Mouse (Mus musculus): ENCODE measurements at regions not wholly inside any gene's neighbourhood (a gene's known extent, or its start where the extent isn't known, plus 50 kb on each side); places are given as distances from the start of the nearest gene placed in this dataset.

- DNase-seq (ENCODE audit: low spot score in 2 of 2) = no peak
Measured at GRCm38 (mm10) chr2:78972288-78973117, 104.6 kb downstream of the Ube2e3 start.

DNA sequence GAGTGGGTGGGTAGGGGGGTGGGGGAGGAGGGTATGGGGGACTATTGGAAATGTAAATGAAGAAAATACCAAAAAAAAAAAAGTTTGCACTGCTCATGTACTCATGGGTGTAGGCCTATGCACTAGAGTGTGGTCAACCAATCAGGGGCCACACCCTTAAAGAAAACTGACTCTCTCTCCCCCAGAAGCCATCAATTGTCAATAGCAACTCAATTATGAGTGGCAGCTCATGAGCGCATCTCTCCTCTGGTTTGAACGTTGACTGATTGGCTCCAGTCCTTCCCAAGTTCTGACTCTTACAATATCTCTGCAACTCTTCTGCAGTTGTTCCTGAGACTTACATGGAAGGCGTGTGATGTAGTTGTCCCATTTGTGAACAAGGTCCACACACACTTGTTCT lies 105.9 kb downstream of the Ube2e3 start:
- no peak for DNase-seq (ENCODE audit: low spot score in 2 of 2)

DNA sequence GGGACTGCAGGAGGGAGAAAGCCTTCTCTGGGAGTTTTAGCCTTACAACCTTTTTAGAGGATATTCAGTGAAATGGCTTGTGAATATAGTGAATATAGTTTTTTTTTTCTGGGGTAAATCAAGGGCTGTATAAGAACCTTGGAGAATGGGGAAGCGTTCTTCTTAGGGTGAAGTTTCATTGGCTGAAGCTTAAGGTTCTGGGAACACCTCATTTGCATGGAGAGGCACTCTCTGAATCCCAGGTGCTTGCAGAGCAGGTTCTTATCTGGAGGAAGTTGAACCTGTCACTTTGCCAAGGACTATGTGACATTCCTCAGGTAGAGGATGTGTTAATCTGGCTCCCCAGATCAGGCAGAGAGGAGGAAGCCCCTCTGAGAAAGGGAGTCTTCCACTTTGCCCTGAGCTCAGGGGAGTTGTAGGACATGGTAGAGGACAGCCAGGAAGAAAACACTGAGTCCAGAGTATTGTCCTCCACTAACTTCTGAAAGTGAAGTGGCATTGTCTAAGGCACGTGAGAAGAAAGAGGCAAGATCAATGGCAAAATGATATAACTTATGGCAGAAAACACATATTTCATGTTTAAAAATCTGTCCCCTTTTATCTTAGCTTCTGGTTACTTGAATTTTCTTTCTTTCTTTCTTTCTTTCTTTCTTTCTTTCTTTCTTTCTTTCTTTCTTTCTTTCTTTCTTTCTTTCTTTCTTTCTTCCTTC lies 106.9 kb downstream of the Ube2e3 start:
- DNase-seq (ENCODE audit: low spot score in 2 of 2) = no peak

DNA sequence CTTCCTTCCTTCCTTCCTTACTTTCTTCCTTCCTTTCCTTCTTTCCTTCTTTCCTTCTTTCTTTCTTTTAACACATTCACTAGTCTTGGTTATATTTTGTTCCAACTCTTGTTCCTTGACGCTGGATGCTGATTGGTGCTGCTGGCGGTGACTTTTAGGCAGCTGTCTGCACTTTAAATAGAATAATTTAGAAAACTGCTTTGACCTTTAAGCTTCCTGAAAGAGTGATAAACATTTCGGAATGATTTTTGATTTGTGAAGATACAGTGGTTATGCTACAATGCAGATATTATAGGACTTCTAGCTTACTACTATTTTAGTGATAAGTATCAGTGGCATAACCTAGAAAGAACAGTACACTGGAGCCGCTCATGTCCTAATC lies 107.5 kb downstream of the Ube2e3 start:
- DNase-seq (ENCODE audit: low spot score in 2 of 2) = no peak

- no peak for DNase-seq (ENCODE audit: low spot score in 2 of 2)
Measured at GRCm38 (mm10) chr2:78976084-78976483, 108.2 kb downstream of the Ube2e3 start.

GRCm38 (mm10) chr2:78977632-78978397 lies 109.9 kb downstream of the Ube2e3 start:
- no peak for DNase-seq (ENCODE audit: low spot score in 2 of 2)

DNA sequence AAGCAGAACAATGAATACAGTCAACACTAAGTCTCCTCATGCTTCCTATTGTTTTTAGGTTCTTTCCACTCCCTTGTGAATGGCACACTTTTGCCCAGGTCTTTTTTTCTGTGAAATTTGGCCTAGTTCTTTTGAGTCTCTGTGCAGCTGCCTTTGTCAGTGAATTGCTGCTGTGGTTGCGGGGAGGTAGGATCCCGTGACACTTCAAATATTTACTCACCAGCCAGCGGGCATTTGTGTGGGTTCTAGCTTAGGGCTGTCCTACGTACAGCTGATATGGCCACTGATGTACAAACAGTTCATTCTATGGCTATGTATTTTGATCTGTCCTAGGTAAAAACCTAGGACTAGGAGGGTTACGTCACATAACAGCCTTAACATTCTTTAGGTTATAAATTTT lies 112.1 kb downstream of the Ube2e3 start:
- no peak for DNase-seq (ENCODE audit: low spot score in 2 of 2)

DNA sequence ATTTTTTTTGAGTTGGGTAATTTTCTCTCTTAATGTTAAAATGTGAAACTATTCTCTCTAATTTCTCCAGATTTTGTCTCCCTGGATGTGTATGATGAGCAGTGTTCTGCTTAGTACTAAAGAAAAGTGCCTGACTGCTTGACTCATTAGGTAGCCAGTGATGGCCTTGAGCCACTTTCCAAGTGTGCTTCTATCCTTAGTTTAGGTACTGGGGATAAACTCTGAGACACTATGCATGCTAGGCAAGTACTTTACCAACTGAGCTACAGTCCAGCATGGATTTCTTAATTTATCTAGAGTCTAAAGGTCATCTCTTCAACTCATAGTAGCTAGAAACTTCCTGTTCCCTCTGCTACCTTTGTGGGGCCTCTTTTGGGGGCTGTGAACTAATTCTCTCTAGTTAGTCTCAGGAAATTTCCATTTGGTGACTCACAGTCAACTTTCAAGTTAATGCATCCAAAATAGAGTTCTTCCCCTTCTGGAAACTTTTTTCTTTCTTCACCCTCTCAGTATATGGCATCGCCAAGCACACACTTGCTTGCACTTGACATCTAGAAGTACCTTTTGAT lies 112.8 kb downstream of the Ube2e3 start:
- DNase-seq (ENCODE audit: low spot score in 2 of 2) = no peak

DNA sequence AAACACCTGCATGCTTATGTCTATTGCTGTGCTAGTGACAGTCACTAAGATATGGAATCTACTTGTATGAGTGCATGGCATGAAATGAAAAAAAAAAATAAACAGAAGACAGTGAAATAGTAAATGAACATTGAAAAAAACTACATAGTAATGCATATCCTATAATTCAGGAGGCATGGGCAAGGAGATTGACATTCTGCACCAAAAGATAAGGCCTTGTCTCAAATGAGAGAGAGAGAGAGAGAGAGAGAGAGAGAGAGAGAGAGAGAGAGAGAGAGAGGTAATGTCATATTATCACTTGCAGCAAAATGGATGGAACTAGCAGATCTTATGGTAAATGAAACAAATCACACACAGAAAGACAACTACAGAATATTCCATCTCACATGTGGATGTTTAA lies 115.4 kb downstream of the Ube2e3 start:
- no peak for DNase-seq (ENCODE audit: low spot score in 2 of 2)

DNA sequence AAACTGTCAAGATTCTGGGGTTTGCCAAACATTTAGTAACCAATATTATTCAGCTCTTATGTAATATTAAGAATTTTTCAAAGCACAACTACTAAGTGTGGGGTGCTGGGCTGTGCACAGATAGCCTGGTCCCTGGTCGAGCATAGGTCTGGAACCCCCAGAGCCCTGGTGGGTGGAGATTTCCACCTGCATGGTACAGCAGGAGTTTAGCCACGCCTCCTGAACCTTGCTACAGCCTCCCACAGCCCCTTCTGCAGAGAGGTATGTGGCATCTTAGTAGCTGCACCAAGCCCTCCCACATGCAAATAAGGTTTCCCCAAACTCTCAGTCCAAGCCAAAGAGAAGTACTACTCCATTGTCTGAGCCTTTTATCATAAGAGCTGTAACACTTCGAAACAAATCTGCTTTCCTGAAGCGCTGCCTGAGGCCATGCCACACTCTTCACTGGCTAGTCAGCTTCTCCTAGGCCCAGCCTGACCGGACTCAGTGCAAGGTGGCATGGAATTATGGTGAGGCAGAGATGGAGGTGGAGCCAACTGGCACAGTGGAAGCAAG lies 116.1 kb downstream of the Ube2e3 start:
- DNase-seq (ENCODE audit: low spot score in 2 of 2) = no peak

DNA sequence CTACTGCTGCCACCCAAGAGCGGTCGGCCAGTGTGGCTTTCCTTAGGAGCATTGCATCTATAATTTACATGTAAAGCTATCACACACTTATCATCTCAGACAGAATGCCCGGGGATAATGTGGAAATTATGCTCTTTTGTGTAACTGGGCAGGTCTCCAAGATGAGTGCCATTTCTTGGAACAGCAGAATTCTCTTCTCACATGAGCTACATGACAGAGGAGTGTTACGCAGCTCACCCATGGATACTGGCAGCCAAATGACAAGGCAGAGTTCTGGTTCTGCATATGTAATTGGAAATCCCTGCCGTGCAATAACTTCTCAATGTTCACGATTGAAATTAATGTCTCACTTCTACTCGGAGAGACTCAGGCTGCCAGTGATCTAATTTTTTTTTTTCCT lies 119.1 kb downstream of the Ube2e3 start:
- DNase-seq (ENCODE audit: low spot score in 2 of 2) = no peak

GRCm38 (mm10) chr2:78987388-78987787 lies 119.5 kb downstream of the Ube2e3 start:
- no peak for DNase-seq (ENCODE audit: low spot score in 2 of 2)

- DNase-seq (ENCODE audit: low spot score in 2 of 2) = no peak
Measured at GRCm38 (mm10) chr2:78988224-78988623, 120.3 kb downstream of the Ube2e3 start.

DNA sequence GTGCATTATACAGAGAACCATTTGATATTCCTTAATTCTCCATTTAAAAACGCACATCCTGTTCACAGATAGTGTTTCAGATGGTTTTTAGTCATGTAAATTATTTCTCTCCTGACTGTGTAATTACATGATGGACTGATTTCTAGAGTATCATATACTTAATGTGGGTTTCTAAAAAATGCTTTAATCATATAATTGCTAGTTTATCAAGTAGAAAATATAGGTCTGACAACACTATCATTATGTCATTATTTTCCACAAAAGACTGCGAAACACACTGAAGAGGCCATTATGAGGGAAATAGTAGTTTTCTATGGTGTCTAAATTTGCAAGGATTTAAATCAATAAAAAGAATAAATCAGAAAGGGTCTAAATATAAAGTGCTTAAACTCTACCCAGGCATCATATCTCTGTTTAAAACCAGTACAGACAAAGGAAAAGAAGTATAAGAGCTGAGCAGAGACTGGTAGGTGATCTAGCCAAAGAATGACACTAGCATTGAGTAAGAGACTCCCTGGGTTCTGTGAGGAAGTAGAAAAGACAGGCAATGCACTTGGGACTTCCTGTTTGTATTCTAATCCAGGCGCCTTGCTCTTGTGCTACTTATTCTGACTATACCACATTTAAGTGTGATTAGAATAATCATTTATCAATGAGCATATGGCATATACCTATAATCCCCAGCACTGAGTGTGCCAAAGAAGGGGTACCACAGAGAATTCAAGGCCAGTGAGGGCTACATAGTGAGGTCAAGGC lies 127.1 kb downstream of the Ube2e3 start:
- no peak for DNase-seq (ENCODE audit: low spot score in 2 of 2)

DNA sequence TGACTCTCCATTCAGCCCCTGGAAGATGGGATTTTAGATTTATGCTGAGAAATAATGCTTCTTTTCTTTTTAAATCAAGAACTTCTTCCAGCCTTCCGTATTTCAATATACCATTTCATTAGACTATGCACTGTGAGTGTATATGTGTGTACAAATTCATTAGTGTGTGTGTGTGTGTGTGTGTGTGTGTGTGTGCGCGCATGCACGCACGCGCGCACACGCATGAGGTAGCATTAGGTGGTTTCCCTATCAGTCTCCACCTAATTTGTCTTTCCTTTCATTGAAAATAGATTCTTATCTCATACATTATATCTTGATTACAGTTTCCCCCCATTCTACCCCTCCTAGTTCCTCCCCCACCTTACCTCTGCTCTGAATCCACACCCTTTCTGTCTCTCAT lies 130.7 kb downstream of the Ube2e3 start:
- no peak for DNase-seq (ENCODE audit: low spot score in 2 of 2)

DNA sequence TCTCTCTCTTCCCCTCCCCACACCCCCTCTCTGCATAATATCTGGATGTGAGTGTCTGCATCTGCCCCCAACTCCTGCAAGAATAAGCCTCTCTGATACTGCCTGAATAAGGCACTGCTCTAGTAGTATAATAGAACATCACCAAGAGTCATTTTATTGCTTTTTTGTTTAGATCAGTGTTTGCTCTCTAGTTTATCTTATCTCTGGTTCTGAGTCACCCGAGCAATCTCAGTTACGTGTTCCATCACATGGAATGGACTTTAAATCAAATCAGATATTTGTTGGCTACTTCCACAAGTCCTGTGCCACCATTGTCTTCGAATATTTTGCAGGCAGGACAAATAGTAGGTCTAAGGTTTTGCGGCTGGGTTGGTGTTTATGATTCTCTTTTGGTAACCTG lies 131.5 kb downstream of the Ube2e3 start:
- DNase-seq (ENCODE audit: low spot score in 2 of 2) = no peak

GRCm38 (mm10) chr2:79004862-79005261 lies 136.9 kb downstream of the Ube2e3 start:
- no peak for DNase-seq (ENCODE audit: low spot score in 2 of 2)

GRCm38 (mm10) chr2:79008642-79009041 lies 140.7 kb downstream of the Ube2e3 start:
- no peak for DNase-seq (ENCODE audit: low spot score in 2 of 2)

DNA sequence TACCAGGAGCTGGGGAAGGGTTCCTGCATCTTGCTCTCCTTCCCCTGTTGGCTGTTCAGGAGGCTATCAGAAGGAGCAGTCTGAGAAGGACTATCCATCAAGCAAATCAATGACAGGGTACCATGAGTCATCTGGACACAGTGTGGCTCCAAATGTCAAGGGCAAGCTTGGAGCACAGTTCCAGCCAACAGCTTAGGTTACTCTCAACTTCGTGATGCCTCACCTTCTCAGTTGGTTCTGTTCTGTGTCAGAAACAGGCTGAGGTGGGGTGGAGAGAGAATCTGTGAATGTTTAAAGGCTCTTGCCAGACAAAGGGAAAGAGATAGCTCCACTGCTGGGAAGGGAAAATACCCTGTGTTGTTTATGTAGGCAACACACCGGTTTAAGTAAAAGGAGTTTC lies 141.9 kb downstream of the Ube2e3 start:
- no peak for DNase-seq (ENCODE audit: low spot score in 2 of 2)

DNA sequence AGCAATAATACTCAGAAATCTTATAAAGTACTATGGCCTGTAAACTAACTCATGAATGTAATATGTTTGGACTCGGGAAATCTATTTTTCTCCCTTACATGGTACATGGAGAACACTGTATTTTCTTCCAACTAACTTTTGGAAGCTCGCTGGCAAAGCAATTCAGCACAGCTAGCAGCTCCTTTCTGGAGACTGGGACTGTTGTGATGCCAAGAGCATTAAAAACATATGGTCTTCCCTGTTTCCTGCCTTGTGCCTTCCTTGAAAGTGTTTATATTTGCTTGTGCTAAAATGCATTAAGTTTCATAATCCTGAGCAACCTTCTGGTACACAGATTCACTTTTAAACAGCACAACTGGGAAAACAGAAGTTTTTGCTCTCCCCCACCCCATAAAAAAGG lies 142.3 kb downstream of the Ube2e3 start:
- DNase-seq (ENCODE audit: low spot score in 2 of 2) = peak in 1 of 2 experiments; percentile 12

- no peak for DNase-seq (ENCODE audit: low spot score in 2 of 2)
Measured at GRCm38 (mm10) chr2:79018732-79019423, 151.0 kb downstream of the Ube2e3 start.

Data from frontal cortex, postnatal 36 days (tissue).